Mouse (Mus musculus) small intestine, adult 2 months (tissue): ENCODE data around the gene Pfas.
"Not testable (repeated sequence)": the region's sequence is repeated elsewhere in the genome, so short reads cannot be mapped to it uniquely, and the experiment has no call there.

ENCODE experiments used
- CTCF ChIP-seq: fragments of 200-500 bp; IDR thresholded peaks from 2 replicates; pipeline ENCODE4 v1.5.1; 2012; ENCODE audit warnings: low read depth, mild to moderate bottlenecking, control low read depth, inconsistent platforms, low read length, moderate library complexity, mixed read lengths; ENCODE audit not compliant: insufficient replicate concordance, insufficient read length; ENCODE audit errors: extremely low read depth
- POLR2A ChIP-seq: fragments of 200-500 bp; IDR thresholded peaks from 2 replicates; pipeline ENCODE4 v1.6.1; 2012; ENCODE audit warnings: low read depth, mild to moderate bottlenecking, control low read depth, inconsistent platforms, low read length, moderate library complexity

DNA sequence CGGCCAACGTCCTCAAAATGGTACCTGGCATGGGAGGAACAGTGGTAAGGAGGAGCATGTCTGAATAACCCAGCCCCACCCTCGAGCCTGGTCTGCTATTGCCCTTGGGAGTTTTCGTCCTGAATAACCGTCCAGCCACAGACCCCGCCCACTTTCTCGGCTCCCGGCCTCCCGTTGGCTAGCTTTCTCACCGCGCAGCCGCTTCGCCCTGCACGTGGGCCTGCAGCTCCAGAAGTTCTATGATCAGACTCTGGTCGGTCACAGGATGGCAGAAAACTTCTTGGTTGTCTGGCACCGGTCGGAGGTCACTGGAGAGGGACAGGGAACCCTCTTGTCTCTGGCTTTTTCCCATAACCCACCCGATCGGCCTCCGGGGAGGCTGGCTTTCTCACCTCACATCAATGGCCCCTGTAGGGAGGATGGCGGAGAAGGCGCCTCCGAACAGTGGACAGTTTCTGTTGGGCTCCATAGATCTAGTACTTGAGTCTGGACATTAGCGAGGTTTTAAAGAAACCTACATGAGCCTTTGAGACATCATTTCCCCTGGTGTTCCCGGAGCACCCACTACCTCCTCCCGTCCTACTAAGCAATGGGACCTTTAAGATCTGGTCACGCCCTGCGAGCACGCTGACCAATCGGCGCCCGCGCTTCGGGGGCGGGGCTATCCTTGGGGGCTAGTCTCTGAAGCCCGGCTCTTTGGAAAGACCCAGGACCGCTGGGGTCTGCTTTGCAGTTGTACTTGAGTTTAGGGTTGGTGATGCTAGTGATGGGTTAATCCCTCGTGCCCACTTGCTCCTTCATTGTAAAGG lies 34.8 kb downstream of the Pfas start:
- not testable (repeated sequence) for TF ChIP-seq CTCF, POLR2A
